Comparison of ENCODE assay signal across 9 mouse cellular contexts in the genomic region with DNA sequence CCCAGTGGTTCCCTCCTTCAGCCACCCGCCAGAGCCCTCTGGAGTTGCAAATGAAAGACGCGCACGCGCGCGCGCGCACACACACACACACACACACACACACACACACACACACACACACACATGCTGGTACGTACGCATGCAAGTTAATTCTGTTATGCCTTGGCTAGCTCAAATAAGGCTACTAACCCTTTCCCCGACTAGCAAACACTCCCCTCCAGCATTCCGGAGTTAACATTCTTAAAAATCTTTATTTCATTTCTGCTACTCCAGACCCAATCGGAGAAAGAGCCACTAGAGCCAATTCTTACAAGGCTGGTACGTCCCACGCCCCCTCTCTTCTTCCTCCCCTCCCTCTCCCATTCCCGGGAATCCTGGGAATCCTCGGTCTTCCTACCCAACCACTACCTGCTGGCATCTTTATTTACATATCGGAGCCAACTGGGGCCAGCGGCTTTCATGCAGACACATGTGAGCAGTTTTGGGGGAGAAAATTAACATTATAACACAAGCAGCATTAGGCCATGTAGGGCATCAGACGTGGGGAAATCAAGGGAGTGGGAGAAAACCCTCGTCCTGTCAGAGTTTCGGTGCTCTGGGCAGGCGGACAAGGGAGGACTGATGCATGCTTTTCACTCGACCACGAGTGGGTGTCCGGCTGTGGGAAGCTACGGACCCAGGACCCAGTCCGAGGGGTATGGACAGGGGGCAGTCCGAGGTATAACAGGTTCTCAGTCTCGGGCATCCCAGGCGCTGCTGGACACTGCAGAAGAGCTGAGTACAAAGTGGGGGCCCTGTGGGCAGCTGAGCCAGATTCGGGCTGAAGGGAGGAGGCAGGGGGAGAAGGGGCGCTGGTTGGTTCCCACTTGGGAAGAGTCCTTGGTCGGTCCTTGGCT. TPM values are rescaled to one million over a fixed set of nuclear protein-coding genes. Genes with fewer than 3 reads are reported as not detected.
A peak's percentile ranks its signal among the peaks of the same experiment; 100 is the strongest.
DNase-seq lines count a peak whose midpoint lies in the region; ATAC-seq and TF ChIP-seq lines count a peak whose summit lies in the region.
"Had no signal": no experiment of that assay in that cellular context is flagged by ENCODE, and none has a peak within 500 bp of the region (broad histone marks: within the 10 kb centered on the region; RNA-seq: fewer than 3 reads in every experiment).

No protein-coding gene starts in this region.

- no peak for DNase-seq in heart, adult 2 months
- DNase-seq in brain, embryonic 14.5 days (ENCODE audit: low read depth) = peak; percentile 85
- DNase-seq in forebrain, postnatal 0 days = peak; percentile 82
- DNase-seq in lung, postnatal 0 days (ENCODE audit: low spot score) = peak; percentile 46
- DNase-seq in telencephalon, adult 2 months (ENCODE audit: low read depth, low spot score) = peak; percentile 60
- DNase-seq in adrenal gland, adult (ENCODE audit: inconsistent age in 2 of 2, low spot score in 1 of 2) = no peak
- DNase-seq in natural killer cell, adult 2 months (ENCODE audit: low spot score in 2 of 2) = no peak

- peak overlapping the region; percentile 11; the same call in 1 of the 2 replicates for H3K9ac ChIP-seq in heart, embryonic 16.5 days (ENCODE audit: low read length)
- H3K9ac ChIP-seq in heart, adult 2 months (ENCODE audit: low read depth, low read length) = no peak overlapping the region
- H3K9ac ChIP-seq in forebrain, postnatal 0 days = peak overlapping the region; percentile 48
- no peak overlapping the region for H3K9ac ChIP-seq in lung, postnatal 0 days (replicated peaks; ENCODE audit: low read depth)

- peak overlapping the region; percentile 51 for H3K4me3 ChIP-seq in heart, embryonic 16.5 days (ENCODE audit: low read length)
- H3K4me3 ChIP-seq in heart, adult 2 months = no peak overlapping the region
- peak overlapping the region; percentile 38 for H3K4me3 ChIP-seq in forebrain, postnatal 0 days (ENCODE audit: low read depth, low read length)
- H3K4me3 ChIP-seq in lung, postnatal 0 days (ENCODE audit: low read depth, low read length) = peak overlapping the region; percentile 28

- H3K27ac ChIP-seq in heart, embryonic 16.5 days (ENCODE audit: low read length) = no peak overlapping the region
- H3K27ac ChIP-seq in heart, adult 2 months = no peak overlapping the region
- H3K27ac ChIP-seq in forebrain, postnatal 0 days (ENCODE audit: low read depth, low read length) = no peak overlapping the region
- no peak overlapping the region for H3K27ac ChIP-seq in lung, postnatal 0 days (ENCODE audit: low read length)

- TF ChIP-seq CTCF in heart, adult 2 months (IDR thresholded peaks at IDR 0.05) = no peak
- no peak for TF ChIP-seq CTCF in brain, embryonic 14.5 days (IDR thresholded peaks at IDR 0.05; ENCODE audit: borderline replicate concordance, extremely low read depth, insufficient read depth, insufficient read length)
- no peak for TF ChIP-seq CTCF in forebrain, postnatal 0 days (IDR thresholded peaks at IDR 0.05; ENCODE audit: low read depth)
- TF ChIP-seq CTCF in lung, postnatal 0 days (IDR thresholded peaks at IDR 0.05) = no peak

- TF ChIP-seq EP300 in heart, adult 2 months (IDR thresholded peaks at IDR 0.05; ENCODE audit: insufficient read depth, low read depth, low read length) = no peak
- no peak for TF ChIP-seq EP300 in lung, postnatal 0 days (IDR thresholded peaks at IDR 0.05)

- no peak for ATAC-seq in heart, embryonic 16.5 days (replicated peaks; ENCODE audit: extremely low read depth, insufficient read depth, low FRiP score)
- ATAC-seq in forebrain, postnatal 0 days = peak; percentile 77
- 0 out of 2 replicates have a peak, but pooled peaks have one; percentile 12 for ATAC-seq in lung, postnatal 0 days
- ATAC-seq: Patski had no signal

- intact Hi-C loops in heart, adult 2 months (cut with DNase I) = no loop called here

- no peaks in the 10 kb centered on the region for H3K9me3 ChIP-seq in heart, embryonic 16.5 days (replicated peaks; ENCODE audit: control insufficient read depth, low read length)
- no peaks in the 10 kb centered on the region for H3K9me3 ChIP-seq in forebrain, postnatal 0 days (ENCODE audit: low read length)
- no peaks in the 10 kb centered on the region for H3K9me3 ChIP-seq in lung, postnatal 0 days (ENCODE audit: low read length)

- H3K4me2 ChIP-seq in heart, embryonic 16.5 days (ENCODE audit: low read depth, low read length) = peak overlapping the region; percentile 71
- H3K4me2 ChIP-seq in forebrain, postnatal 0 days (ENCODE audit: low read depth) = peak overlapping the region; percentile 58
- peak overlapping the region; percentile 67 for H3K4me2 ChIP-seq in lung, postnatal 0 days (replicated peaks; ENCODE audit: low read depth, low read length)

- WGBS in heart, embryonic 16.5 days = 8% methylated on average over 35 of the region's 35 CpGs
- WGBS in heart, adult 2 months = 10% methylated on average over 35 of the region's 35 CpGs
- 4% methylated on average over 35 of the region's 35 CpGs for WGBS in forebrain, postnatal 0 days
- WGBS in lung, postnatal 0 days = 3% methylated on average over 29 of the region's 35 CpGs

- no peaks in the 10 kb centered on the region for H3K36me3 ChIP-seq in heart, embryonic 16.5 days (ENCODE audit: control insufficient read depth, insufficient read depth)
- H3K36me3 ChIP-seq in heart, adult 2 months (ENCODE audit: control insufficient read depth, insufficient read depth, low read length) = no peaks in the 10 kb centered on the region
- H3K36me3 ChIP-seq in forebrain, postnatal 0 days (ENCODE audit: insufficient read depth) = no peaks in the 10 kb centered on the region
- no peaks in the 10 kb centered on the region for H3K36me3 ChIP-seq in lung, postnatal 0 days (ENCODE audit: insufficient read depth, low read length)

- peaks cover 5% of the 10 kb centered on the region; the same call in 1 of the 2 replicates for H3K4me1 ChIP-seq in heart, embryonic 16.5 days (ENCODE audit: control insufficient read depth, insufficient read depth, low read length)
- H3K4me1 ChIP-seq in heart, adult 2 months (ENCODE audit: control insufficient read depth, insufficient read depth, low read length) = peaks cover 2% of the 10 kb centered on the region; the same call in 1 of the 2 replicates
- H3K4me1 ChIP-seq in forebrain, postnatal 0 days (ENCODE audit: insufficient read depth) = 0 out of 2 replicates have a peak, but pooled peaks cover 4% of the 10 kb centered on the region
- H3K4me1 ChIP-seq in lung, postnatal 0 days (ENCODE audit: insufficient read depth, low read depth, low read length) = no peaks in the 10 kb centered on the region

- H3K79me2 ChIP-seq in heart, adult 2 months (replicated peaks; ENCODE audit: control insufficient read depth, insufficient read depth, low read length) = no peaks in the 10 kb centered on the region

- no peaks in the 10 kb centered on the region for H3K27me3 ChIP-seq in heart, embryonic 16.5 days (ENCODE audit: control insufficient read depth, insufficient read depth, low read length)
- no peaks in the 10 kb centered on the region for H3K27me3 ChIP-seq in heart, adult 2 months (ENCODE audit: control insufficient read depth, insufficient read depth, low read length)
- no peaks in the 10 kb centered on the region for H3K27me3 ChIP-seq in forebrain, postnatal 0 days (ENCODE audit: insufficient read depth, low read length)
- no peaks in the 10 kb centered on the region for H3K27me3 ChIP-seq in lung, postnatal 0 days (replicated peaks; ENCODE audit: insufficient read depth, low read length)

- TF ChIP-seq POLR2A in heart, adult 2 months (IDR thresholded peaks at IDR 0.05; ENCODE audit: insufficient read depth, low read depth, low read length) = no peak
- no peak for TF ChIP-seq POLR2A in brain, embryonic 14.5 days (IDR thresholded peaks at IDR 0.05; ENCODE audit: borderline replicate concordance, extremely low read depth, insufficient read depth, insufficient read length, poor library complexity, severe bottlenecking)

RNA-seq across cellular contexts. Expression of a gene that starts 3.7 kb away (rescaled TPM):
- polyA plus RNA-seq in heart, embryonic 16.5 days (2015; fragmentation: Nextera tagmentation; extraction: Ambion mirVana) = 11.9 and 12.8 TPM in 2 replicates
- total RNA-seq in heart, adult 2 months (2021) = under 1 TPM; 0.50 to 0.75 TPM
- 0.49 and 0.76 TPM in 2 replicates for polyA plus RNA-seq in heart, adult 2 months (2012; rRNA removed)
- polyA plus RNA-seq in brain, embryonic 14.5 days (2012; rRNA removed) = 3.0 and 4.4 TPM in 2 replicates
- total RNA-seq in forebrain, postnatal 0 days (2014; rRNA removed) = 3.8 and 6.3 TPM in 2 replicates
- 7.7 and 8.8 TPM in 2 replicates for polyA plus RNA-seq in forebrain, postnatal 0 days (2015; fragmentation: Nextera tagmentation; extraction: Ambion mirVana)
- 2.7 and 3.4 TPM in 2 replicates for polyA plus RNA-seq in lung, postnatal 0 days (2015; fragmentation: Nextera tagmentation; extraction: Ambion mirVana)

Comparison
In these comparisons a context has a peak if more than half of its experiments do, and no peak if none do; other contexts are left out.
1. H3K9ac ChIP-seq: peak in heart, embryonic 16.5 days (single experiment) and forebrain, postnatal 0 days (single experiment); none in heart, adult 2 months (single experiment) and lung, postnatal 0 days (single experiment).
2. DNase-seq: peak in brain, embryonic 14.5 days (single experiment), forebrain, postnatal 0 days (single experiment), lung, postnatal 0 days (single experiment) and telencephalon, adult 2 months (single experiment); none in heart, adult 2 months (0 of 2), adrenal gland, adult (0 of 2) and natural killer cell, adult 2 months (0 of 2).
3. Peak in every context shown above with its lines, with median percentiles within 50 percentile points of each other: H3K4me2 ChIP-seq.